Mouse (Mus musculus) ovary, postnatal 14 days (tissue): ENCODE measurements around the gene Skil.

ENCODE experiments used
- DNase-seq: peaks from one replicate; pipeline ENCODE4 v3.0.0; 2022; ENCODE audit warnings: low spot score

Gene Skil

GRCm38 (mm10) chr3:31083507-31084245 is 11.2 kb upstream of the Skil start:
- peak; percentile 44 for DNase-seq

DNA sequence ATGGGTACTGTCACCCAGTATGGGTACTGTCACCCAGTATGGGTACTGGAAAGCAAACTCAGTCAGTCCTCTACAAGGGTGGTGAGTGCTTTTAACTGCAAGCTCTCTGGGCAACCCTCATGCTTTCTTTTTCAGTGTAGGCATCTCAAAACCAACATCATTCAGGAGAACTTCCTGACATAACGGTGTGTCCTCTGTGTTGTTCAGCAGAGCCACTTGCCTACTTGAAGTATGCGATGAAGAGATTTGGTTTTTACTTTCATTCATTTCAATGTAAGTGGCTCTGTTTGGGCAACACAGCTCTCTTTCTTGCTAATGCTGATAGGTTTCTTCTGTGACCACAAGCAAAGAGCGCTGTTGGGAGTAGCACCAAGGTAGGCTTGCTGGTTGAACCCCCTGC is 9.9 kb upstream of the Skil start:
- no peak for DNase-seq

DNA sequence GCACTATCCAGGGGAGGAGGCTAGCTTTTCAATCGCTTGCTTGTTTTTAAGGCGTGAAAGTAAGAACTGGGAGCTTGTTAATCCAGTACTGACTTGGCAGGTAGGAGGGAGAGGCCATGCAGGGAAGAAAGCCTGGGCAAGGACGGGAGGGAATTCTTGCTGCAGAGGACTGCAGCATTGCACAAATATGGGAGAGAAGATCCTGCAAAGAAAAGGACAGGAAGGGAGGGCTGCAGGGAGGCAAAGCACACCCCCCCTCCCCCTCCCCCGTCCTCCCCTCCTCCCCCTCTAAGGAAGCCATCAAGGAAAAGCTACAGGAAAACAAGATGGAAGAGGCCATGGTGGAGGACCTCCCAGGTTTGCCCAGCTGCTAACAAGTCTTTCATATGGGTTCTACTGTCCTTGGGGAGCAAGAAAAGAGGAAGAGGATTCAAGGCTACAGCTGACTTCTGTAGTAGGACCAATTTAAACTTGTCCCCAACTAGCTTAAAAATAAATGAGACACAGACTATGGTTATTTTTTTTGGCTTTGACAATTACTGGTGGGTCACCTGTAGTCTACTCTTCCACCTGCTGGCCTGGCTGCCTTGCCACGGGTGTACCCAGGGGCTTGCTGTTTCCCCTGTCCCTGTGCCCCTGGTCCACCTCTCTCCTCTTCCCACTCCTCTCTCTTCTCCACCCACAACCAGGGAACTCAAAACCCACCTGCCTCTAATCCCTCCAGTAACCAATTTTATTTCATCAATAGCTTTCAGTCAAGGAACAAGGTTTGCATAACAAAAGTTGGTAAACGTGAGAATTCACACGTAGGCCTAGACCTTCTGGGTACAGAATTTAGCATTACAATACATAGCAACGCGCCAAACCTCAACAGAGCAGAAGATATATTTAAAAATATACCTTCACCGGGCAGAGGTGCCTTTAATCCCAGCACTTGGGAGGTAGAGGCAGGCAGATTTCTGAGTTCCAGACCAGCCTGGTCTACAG is 5.8 kb upstream of the Skil start:
- no peak for DNase-seq

DNA sequence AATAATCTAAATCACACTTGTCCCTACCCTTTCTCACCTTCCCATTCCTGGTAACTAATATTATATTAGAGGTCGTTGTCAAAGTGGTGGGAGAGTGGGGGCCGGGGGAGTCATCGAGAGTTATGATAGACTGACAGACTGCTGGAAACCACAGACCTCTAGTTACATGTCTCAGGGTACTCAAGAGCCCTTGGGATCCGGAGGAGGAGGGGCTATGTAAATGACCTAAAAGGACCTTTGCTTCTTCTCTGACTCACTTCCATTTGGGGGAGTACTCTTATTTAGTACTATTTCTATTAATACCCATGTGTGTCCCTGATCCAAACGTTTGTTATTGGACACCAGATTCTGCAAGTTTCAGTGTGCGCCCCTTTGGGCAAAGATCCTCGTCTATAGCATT is 4.9 kb upstream of the Skil start:
- no peak for DNase-seq

DNA sequence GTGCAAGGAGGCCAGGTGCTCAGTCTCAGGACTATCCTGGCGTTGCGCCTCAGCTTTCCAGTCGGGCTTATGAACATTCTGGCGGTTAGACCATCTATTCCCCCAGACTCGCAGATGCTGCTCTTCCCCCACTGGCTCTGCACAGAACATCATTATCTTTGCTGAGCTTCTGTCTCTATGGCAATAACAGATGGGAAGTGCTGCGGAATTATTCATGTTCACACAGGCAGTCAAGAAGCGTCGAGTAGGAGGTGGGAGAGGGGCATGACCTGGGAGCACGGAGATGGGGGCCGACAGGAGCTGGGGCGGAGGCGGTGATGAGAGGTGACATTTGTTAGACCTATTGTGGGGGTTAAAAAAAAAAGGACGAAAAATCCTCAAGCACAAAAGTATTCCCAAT is 1.7 kb upstream of the Skil start:
- DNase-seq: peak; percentile 22

DNA sequence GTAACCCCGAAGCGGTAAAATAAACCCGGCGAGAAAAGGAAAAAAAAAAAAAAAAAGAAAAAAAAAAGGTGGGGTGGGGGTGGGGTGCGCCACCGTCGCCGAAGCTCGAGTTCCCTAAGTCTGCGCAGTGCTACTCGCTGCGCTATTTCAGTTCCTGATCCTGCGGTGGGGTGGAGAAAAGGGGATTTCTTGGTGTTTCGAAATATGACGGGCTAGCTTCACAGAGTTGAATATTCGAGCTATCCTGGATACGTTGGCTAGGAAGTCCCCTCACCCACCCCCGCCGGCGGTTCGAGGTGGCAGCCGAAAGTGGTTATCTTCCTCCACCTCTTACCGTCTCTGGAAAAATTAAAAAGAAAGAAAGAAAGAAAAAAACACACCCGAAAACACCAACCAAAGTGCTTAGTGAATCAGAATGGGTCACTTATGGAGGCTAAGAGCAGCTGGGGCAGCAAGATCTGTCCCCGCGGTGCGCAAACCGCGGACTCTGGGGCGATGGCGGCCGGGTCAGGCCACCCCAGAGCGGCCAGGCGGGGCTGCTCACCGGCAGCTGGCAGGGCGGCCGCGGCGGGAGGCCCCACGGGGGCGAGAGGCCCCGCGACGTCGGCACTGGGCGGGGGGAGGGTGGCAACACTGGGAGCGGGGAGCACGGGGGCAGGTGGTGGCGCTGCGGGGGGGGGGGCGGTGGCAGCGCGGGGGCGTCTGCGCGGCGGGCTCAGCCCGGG is 1.1 kb upstream of the Skil start:
- peak; percentile 41 for DNase-seq

DNA sequence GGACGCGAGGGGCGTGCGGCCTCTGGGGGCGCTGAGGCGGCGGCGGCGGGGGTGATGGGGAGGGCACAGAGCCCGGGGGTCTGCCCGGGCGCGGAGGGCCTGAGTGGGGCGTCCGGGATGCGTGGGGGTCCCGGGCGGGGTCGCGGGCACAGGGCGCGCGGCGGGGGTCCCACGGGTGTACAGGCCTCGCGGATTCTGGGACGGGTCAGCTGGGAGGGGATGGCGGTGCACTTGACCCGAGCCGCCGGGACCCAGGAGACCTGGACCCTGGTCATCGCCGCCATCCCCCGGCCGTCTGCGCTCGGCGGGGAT is 277 bp downstream of the Skil start:
- no peak for DNase-seq

GRCm38 (mm10) chr3:31095491-31096154 is 765 bp downstream of the Skil start:
- DNase-seq: no peak

GRCm38 (mm10) chr3:31096155-31097101 is 1.6 kb downstream of the Skil start:
- DNase-seq: no peak

- no peak for DNase-seq
These were observed 2.4 kb downstream of the Skil start for GRCm38 (mm10) chr3:31097102-31097720.

DNA sequence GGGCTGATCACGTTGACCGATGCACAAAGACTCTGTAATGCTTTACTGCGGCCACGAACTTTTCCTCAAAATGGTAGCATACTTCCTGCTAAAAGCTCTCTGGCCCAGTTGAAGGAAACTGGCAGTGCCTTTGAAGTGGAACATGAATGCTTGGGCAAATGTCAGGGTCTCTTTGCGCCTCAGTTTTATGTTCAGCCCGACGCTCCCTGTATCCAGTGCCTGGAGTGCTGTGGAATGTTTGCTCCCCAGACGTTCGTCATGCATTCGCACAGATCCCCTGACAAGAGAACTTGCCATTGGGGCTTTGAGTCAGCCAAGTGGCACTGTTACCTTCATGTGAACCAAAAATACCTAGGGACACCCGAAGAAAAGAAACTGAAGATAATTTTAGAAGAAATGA is 3.1 kb downstream of the Skil start:
- DNase-seq: no peak

DNA sequence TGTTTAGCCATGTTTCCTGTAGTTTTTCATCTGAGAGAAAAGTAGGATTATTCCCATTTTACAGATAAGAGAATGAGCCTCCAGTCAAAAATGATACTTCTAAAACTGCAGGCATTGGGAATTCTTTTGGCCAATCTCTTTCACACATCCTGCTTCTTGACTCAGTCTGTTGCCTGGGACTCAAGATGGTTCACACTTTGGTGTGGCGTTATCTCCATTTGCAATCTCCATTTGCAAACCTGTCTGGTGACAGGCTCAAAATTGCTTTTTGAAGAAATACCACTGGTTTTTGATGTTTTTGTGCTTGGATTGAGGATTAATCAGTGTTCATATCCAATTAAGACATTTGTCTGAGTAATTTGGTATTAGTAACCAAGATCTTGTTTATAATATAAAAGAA is 3.7 kb downstream of the Skil start:
- DNase-seq: no peak

DNA sequence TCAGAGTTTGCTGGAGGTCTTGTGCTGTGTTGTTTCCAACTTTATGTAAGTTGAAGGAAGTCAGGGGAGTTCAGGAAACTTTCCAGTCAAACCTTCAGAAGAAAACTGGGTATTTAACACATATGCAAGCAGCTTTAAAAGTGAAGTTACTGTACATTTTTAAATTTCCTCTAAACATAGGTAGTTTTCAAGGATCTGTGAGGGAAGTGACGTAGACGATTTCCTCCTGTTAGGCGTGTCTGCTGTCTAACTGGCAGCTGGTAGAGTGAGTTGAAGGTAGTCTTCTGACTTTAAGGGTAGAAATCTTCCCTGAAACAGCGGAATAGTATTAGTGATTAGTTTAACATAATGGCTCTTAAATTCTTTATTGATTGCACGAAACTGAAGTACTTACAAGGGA is 5.2 kb downstream of the Skil start:
- DNase-seq: no peak

- DNase-seq: no peak
These were observed 5.9 kb downstream of the Skil start for GRCm38 (mm10) chr3:31100802-31101201.

- no peak for DNase-seq
These were observed 10.1 kb downstream of the Skil start for GRCm38 (mm10) chr3:31104936-31105335.

GRCm38 (mm10) chr3:31106597-31106996 is 11.7 kb downstream of the Skil start:
- no peak for DNase-seq

GRCm38 (mm10) chr3:31107674-31108073 is 12.8 kb downstream of the Skil start:
- DNase-seq: no peak

DNA sequence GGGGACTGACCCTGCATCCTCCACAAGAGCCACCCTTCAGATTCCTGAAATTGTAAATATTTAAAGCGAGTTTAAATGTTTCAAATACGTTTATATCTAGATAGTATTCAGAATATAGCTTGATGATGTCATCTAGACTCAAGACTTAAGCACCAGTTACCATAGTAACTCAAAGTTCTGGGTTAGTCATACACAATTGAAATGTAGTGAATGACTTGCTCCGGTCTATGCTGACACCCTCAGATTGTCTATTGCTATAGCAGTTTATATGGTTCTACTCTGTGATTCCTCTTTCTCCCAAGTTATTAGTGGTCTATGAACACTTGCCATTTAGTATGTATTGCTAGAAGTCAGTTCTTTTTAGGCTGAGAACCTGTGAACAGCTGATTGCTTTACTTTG is 14.2 kb downstream of the Skil start:
- no peak for DNase-seq

DNA sequence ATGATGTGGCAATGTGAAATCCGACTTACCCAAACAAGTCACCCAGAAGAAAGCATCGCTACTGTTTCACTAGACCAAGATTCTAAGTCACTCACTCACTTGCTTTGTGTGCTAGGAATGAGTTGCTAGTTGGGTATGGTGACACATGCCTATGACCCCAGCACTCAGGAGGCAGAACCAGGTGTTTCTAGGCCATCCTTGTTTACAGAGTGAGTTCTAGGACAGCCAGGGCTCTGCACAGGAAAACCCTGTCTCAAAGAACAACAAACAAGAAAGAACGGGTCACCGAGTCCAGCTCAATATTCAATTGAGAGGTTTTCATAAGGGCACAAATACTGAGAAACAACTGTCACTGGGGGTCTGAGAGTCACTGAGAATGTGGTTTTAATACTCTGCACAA is 28.2 kb downstream of the Skil start:
- DNase-seq: no peak

DNA sequence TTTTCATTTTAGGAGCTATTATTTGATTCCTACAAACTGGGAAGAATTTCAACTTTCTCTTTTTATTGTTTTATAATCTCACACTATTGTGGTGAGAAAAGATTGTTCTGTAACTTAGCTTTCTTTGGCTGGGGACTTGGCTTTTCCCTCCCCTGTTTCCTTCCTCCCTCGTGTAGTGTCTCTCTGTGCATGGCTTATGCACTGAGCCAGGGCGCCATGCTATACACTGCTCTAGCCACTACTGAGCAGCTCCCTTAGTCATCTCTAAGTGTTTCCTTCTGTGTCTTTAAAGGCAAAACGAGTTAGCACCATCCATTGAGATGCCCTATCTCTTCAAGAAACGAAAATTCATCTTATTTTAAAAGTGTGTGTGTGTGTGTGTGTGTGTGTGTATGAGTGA is 31.4 kb downstream of the Skil start:
- no peak for DNase-seq

GRCm38 (mm10) chr3:31126848-31127247 is 32.0 kb downstream of the Skil start:
- DNase-seq: no peak
